Mouse (Mus musculus): ENCODE results near the gene Opn3. TPM values are rescaled to one million over a fixed set of nuclear protein-coding genes. Genes with fewer than 3 reads are reported as not detected.
A peak's percentile ranks its signal among the peaks of the same experiment; 100 is the strongest.

Gene Opn3
- total and polyA plus RNA-seq, 3 experiments, result 3.0 to 6.6 (median 5.6) TPM

- Histone ChIP-seq H3K79me2 (replicated peaks; ENCODE audit: control insufficient read depth, insufficient read depth, low read length) (no peaks in the 10 kb centered on the region), H3K36me3 (ENCODE audit: control insufficient read depth, insufficient read depth, low read length) (0 out of 2 replicates have a peak, but pooled peaks cover 2% of the 10 kb centered on the region), H3K27me3 (ENCODE audit: control insufficient read depth, insufficient read depth, low read length) (no peaks in the 10 kb centered on the region), H3K4me3 (peak overlapping the region; percentile 95), H3K27ac (no peak overlapping the region; the same call in 1 of the 2 replicates), H3K4me1 (ENCODE audit: control insufficient read depth, insufficient read depth, low read length) (peaks cover 1% of the 10 kb centered on the region; the same call in 1 of the 2 replicates), H3K9ac (ENCODE audit: low read depth, low read length) (no peak overlapping the region)
- TF ChIP-seq EP300 (IDR thresholded peaks at IDR 0.05; ENCODE audit: insufficient read depth, low read depth, low read length) (no peak), CTCF (IDR thresholded peaks at IDR 0.05) (no peak), POLR2A (IDR thresholded peaks at IDR 0.05; ENCODE audit: insufficient read depth, low read depth, low read length) (peak; percentile 40; the same call in 1 of the 2 replicates)
- no peak for DNase-seq
- under 1% methylated on average over 17 of the region's 17 CpGs for WGBS
- intact Hi-C loops (cut with DNase I), result loop anchor here (2.0 kb wide), 1 partner anchor 68 kb away; the partner anchor contains the start of gene Fh1
Measured at GRCm38 (mm10) chr1:175692997-175693361, 403 bp upstream of the Opn3 start.

GRCm38 (mm10) chr1:175691686-175692245 lies 810 bp downstream of the Opn3 start:
- no peak for DNase-seq
- TF ChIP-seq CTCF (IDR thresholded peaks at IDR 0.05), result no peak
- TF ChIP-seq POLR2A (IDR thresholded peaks at IDR 0.05; ENCODE audit: insufficient read depth, low read depth, low read length), result no peak
- no peak for TF ChIP-seq EP300 (IDR thresholded peaks at IDR 0.05; ENCODE audit: insufficient read depth, low read depth, low read length)
- WGBS, result 3% methylated on average over 22 of the region's 22 CpGs
- Histone ChIP-seq H3K27ac (peak overlapping the region; percentile 91), H3K9ac (ENCODE audit: low read depth, low read length) (peak overlapping the region; percentile 73), H3K79me2 (replicated peaks; ENCODE audit: control insufficient read depth, insufficient read depth, low read length) (no peaks in the 10 kb centered on the region), H3K27me3 (ENCODE audit: control insufficient read depth, insufficient read depth, low read length) (no peaks in the 10 kb centered on the region), H3K36me3 (ENCODE audit: control insufficient read depth, insufficient read depth, low read length) (0 out of 2 replicates have a peak, but pooled peaks cover 2% of the 10 kb centered on the region), H3K4me3 (peak overlapping the region; percentile 95), H3K4me1 (ENCODE audit: control insufficient read depth, insufficient read depth, low read length) (peaks cover 1% of the 10 kb centered on the region; the same call in 1 of the 2 replicates)
- intact Hi-C loops (cut with DNase I), result loop anchor here (1.0 to 2.0 kb wide), 2 partner anchors 67 to 190 kb away; partner anchors contain the start of gene Fh1

GRCm38 (mm10) chr1:175680995-175681394 lies 11.6 kb downstream of the Opn3 start:
- H3K4me1 ChIP-seq (ENCODE audit: control insufficient read depth, insufficient read depth, low read length), result no peaks in the 10 kb centered on the region
- H3K4me3 ChIP-seq, result no peak overlapping the region
- no peaks in the 10 kb centered on the region for H3K27me3 ChIP-seq (ENCODE audit: control insufficient read depth, insufficient read depth, low read length)
- intact Hi-C loops (cut with DNase I), result no loop called here
- H3K79me2 ChIP-seq (replicated peaks; ENCODE audit: control insufficient read depth, insufficient read depth, low read length), result no peaks in the 10 kb centered on the region
- no peak overlapping the region for H3K27ac ChIP-seq
- H3K36me3 ChIP-seq (ENCODE audit: control insufficient read depth, insufficient read depth, low read length), result no peaks in the 10 kb centered on the region
- 80% methylated on average over 6 of the region's 6 CpGs for WGBS
- no peak for DNase-seq
- TF ChIP-seq EP300 (IDR thresholded peaks at IDR 0.05; ENCODE audit: insufficient read depth, low read depth, low read length) (no peak), POLR2A (IDR thresholded peaks at IDR 0.05; ENCODE audit: insufficient read depth, low read depth, low read length) (no peak), CTCF (IDR thresholded peaks at IDR 0.05) (no peak)
- H3K9ac ChIP-seq (ENCODE audit: low read depth, low read length), result no peak overlapping the region

GRCm38 (mm10) chr1:175677459-175677858 lies 15.1 kb downstream of the Opn3 start:
- Histone ChIP-seq H3K27ac (no peak overlapping the region), H3K4me3 (no peak overlapping the region), H3K4me1 (ENCODE audit: control insufficient read depth, insufficient read depth, low read length) (peaks cover 2% of the 10 kb centered on the region; the same call in 1 of the 2 replicates), H3K79me2 (replicated peaks; ENCODE audit: control insufficient read depth, insufficient read depth, low read length) (no peaks in the 10 kb centered on the region), H3K9ac (ENCODE audit: low read depth, low read length) (no peak overlapping the region), H3K36me3 (ENCODE audit: control insufficient read depth, insufficient read depth, low read length) (no peaks in the 10 kb centered on the region), H3K27me3 (ENCODE audit: control insufficient read depth, insufficient read depth, low read length) (no peaks in the 10 kb centered on the region)
- 69% methylated on average over 6 of the region's 6 CpGs for WGBS
- intact Hi-C loops (cut with DNase I), result no loop called here
- TF ChIP-seq CTCF (IDR thresholded peaks at IDR 0.05), result no peak
- TF ChIP-seq EP300 (IDR thresholded peaks at IDR 0.05; ENCODE audit: insufficient read depth, low read depth, low read length), result no peak
- no peak for TF ChIP-seq POLR2A (IDR thresholded peaks at IDR 0.05; ENCODE audit: insufficient read depth, low read depth, low read length)
- no peak for DNase-seq

GRCm38 (mm10) chr1:175675116-175675515 lies 17.5 kb downstream of the Opn3 start:
- no peaks in the 10 kb centered on the region for H3K79me2 ChIP-seq (replicated peaks; ENCODE audit: control insufficient read depth, insufficient read depth, low read length)
- intact Hi-C loops (cut with DNase I), result no loop called here
- WGBS, result 50% methylated on average over 6 of the region's 6 CpGs
- no peaks in the 10 kb centered on the region for H3K27me3 ChIP-seq (ENCODE audit: control insufficient read depth, insufficient read depth, low read length)
- no peak overlapping the region for H3K4me3 ChIP-seq
- H3K9ac ChIP-seq (ENCODE audit: low read depth, low read length), result no peak overlapping the region
- H3K4me1 ChIP-seq (ENCODE audit: control insufficient read depth, insufficient read depth, low read length), result peaks cover 2% of the 10 kb centered on the region; the same call in 1 of the 2 replicates
- TF ChIP-seq POLR2A (IDR thresholded peaks at IDR 0.05; ENCODE audit: insufficient read depth, low read depth, low read length) (no peak), EP300 (IDR thresholded peaks at IDR 0.05; ENCODE audit: insufficient read depth, low read depth, low read length) (0 out of 2 replicates have a peak, but pooled peaks have one; percentile 36)
- H3K27ac ChIP-seq, result no peak overlapping the region
- DNase-seq, result peak; percentile 25 to 33
- H3K36me3 ChIP-seq (ENCODE audit: control insufficient read depth, insufficient read depth, low read length), result no peaks in the 10 kb centered on the region

All from heart, adult 2 months (tissue).